Mouse (Mus musculus) kidney, embryonic 15.5 days (tissue): Measurements from ENCODE around the gene Hibadh. TPM values are rescaled to one million over a fixed set of nuclear protein-coding genes. Genes with fewer than 3 reads are reported as not detected.
"Not testable (repeated sequence)": the region's sequence is repeated elsewhere in the genome, so short reads cannot be mapped to it uniquely, and the experiment has no call there.

Source experiments
- ATAC-seq: fragments of 200-750 bp; cut with Nextera tagmentation; replicated peaks from 2 replicates; pipeline ENCODE4 v1.8.0; 2017; ENCODE audit warnings: moderate TSS enrichment; ENCODE audit not compliant: low FRiP score
- H3K27ac ChIP-seq: fragments of 300-500 bp; sonication (generic); 2 replicates; pipeline ENCODE4 v1.5.1; 2015; ENCODE audit warnings: mild to moderate bottlenecking, inconsistent platforms
- H3K27me3 ChIP-seq: fragments of 300-500 bp; sonication (generic); 2 replicates; pipeline ENCODE4 v1.6.1; 2015; ENCODE audit warnings: inconsistent platforms
- H3K36me3 ChIP-seq: fragments of 300-500 bp; sonication (generic); 2 replicates; pipeline ENCODE4 v1.6.1; 2015; ENCODE audit warnings: inconsistent platforms
- H3K4me1 ChIP-seq: fragments of 300-500 bp; sonication (generic); 2 replicates; pipeline ENCODE4 v1.6.1; 2015; ENCODE audit warnings: inconsistent platforms
- H3K4me2 ChIP-seq: fragments of 300-500 bp; sonication (generic); 2 replicates; pipeline ENCODE4 v1.6.1; 2015; ENCODE audit warnings: moderate library complexity, mild to moderate bottlenecking, inconsistent platforms
- H3K4me3 ChIP-seq: fragments of 300-500 bp; sonication (generic); replicated peaks from 2 replicates; pipeline ENCODE4 v1.5.1; 2015; ENCODE audit warnings: mild to moderate bottlenecking, inconsistent platforms
- H3K9ac ChIP-seq: fragments of 300-500 bp; sonication (generic); 2 replicates; pipeline ENCODE4 v1.6.1; 2015; ENCODE audit warnings: mild to moderate bottlenecking, inconsistent platforms
- H3K9me3 ChIP-seq: fragments of 300-500 bp; sonication (generic); replicated peaks from 2 replicates; pipeline ENCODE4 v1.6.1; 2016; ENCODE audit warnings: inconsistent platforms
- WGBS: fragments of 180-500 bp; shearing (Covaris S2); methylation state at CpG from one replicate; pipeline ENCODE4 v1.1.7; 2015; ENCODE audit warnings: mixed read lengths; 5-methylcytosine and 5-hydroxymethylcytosine counted together
- polyA plus RNA-seq: library from polyadenylated mRNA; unstranded; fragments of >200 nt; fragmentation: Nextera tagmentation; extraction: Ambion mirVana; gene quantifications from 2 replicates; pipeline ENCODE4 v1.2.1, GENCODE M21; 2015

The Hibadh gene
- polyA plus RNA-seq = 132 and 133 TPM in 2 replicates

DNA sequence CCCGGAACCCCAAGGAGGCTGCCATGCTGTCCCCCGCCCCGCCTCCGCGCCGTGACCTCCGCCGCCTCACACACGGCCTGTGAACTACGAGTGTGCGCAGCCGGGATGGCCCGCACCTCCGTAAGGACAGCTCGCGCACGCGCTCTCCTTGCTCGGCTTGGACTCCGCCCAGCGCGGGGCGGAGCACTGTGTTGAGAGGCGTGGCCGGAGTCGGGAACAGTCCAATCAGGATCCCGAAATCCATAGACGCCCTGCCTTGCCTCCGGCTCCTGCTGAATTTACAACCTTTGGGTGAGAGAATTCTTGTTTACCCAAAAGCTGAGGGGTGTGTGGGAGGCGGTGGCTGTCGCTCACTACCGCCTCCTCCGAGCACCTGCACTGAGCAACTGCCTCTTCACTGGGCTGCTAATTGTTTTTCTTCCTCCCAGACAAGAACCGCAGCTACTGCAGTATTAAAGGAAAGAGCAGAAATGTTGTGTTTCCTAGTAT lies at the start of gene Hibadh:
Hibadh (minus strand) TSS at position 166 of the 489 bp plus-strand sequence.
- Histone ChIP-seq H3K9me3 (no peaks in the 10 kb centered on the region), H3K4me3 (peak within 1 kb of the TSS; percentile 86), H3K27ac (peak within 1 kb of the TSS; percentile 87), H3K36me3 (no peaks in the 10 kb centered on the region), H3K4me1 (peaks cover 11% of the 10 kb centered on the region), H3K9ac (peak within 1 kb of the TSS; percentile 76), H3K4me2 (peak within 1 kb of the TSS; percentile 75), H3K27me3 (peaks cover 4% of the 10 kb centered on the region; the same call in 1 of the 2 replicates)
- 1% methylated on average over 34 of the region's 34 CpGs for WGBS
- peak; percentile 99 for ATAC-seq

DNA sequence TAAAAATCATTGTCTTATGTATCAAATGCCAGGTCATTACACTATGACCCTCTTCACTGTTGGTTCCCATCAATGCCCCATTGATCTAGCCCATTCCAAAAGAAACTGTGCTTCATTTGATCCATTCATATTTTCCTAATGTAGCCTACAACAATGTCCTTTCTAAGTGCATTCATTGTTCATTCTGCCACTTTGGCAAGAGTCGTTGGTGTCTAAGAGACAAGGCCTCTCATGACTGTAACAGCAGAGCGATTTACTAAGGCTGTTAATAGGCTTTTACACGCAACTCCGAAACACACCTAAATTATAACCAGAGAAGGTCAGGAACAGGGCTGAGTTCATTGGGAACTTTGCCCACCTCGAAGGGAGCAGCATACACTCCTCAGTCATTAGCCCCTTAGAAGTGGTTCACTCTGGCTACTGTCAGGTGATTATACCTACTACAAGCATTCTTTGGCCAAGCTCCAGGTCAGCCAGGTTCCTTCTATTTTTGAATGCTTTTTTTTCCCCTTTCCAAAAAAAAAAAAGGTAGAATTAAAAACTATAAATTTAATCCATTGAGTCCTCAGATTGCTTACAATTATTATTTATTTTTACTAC lies 46.8 kb upstream of the Hibadh start:
- H3K36me3 ChIP-seq = no peaks in the 10 kb centered on the region
- H3K4me3 ChIP-seq = no peak overlapping the region
- no peak overlapping the region for H3K9ac ChIP-seq
- WGBS = 73% methylated on average over 5 of the region's 5 CpGs
- H3K27me3 ChIP-seq = no peaks in the 10 kb centered on the region
- no peak for ATAC-seq
- H3K9me3 ChIP-seq = no peaks in the 10 kb centered on the region
- no peaks in the 10 kb centered on the region for H3K4me1 ChIP-seq
- H3K4me2 ChIP-seq = no peak overlapping the region
- no peak overlapping the region for H3K27ac ChIP-seq

DNA sequence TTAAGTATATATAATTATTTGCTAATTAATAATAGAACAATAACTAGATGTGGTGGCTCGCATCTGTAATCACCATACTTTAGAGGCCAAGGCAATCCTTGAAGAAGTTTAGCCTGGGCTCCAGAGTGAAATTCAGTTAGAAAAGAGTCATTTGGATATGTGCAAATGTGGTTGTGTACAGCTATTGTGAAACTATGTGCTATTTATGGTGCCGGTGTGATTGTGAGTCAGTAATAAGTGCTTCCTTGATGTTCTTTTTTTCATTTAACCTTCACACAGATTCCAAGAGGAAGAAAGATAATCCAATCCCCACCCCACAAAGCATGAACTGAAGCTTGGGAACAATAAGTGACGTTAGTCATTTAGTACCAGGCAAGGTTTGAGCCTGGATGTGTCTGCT lies 42.4 kb upstream of the Hibadh start:
- Histone ChIP-seq H3K4me2 (no peak overlapping the region), H3K9ac (no peak overlapping the region), H3K27me3 (no peaks in the 10 kb centered on the region), H3K27ac (no peak overlapping the region), H3K4me1 (peaks cover 13% of the 10 kb centered on the region), H3K4me3 (no peak overlapping the region), H3K9me3 (no peaks in the 10 kb centered on the region), H3K36me3 (no peaks in the 10 kb centered on the region)
- no peak for ATAC-seq
- 91% methylated on average over 3 of the region's 3 CpGs for WGBS

DNA sequence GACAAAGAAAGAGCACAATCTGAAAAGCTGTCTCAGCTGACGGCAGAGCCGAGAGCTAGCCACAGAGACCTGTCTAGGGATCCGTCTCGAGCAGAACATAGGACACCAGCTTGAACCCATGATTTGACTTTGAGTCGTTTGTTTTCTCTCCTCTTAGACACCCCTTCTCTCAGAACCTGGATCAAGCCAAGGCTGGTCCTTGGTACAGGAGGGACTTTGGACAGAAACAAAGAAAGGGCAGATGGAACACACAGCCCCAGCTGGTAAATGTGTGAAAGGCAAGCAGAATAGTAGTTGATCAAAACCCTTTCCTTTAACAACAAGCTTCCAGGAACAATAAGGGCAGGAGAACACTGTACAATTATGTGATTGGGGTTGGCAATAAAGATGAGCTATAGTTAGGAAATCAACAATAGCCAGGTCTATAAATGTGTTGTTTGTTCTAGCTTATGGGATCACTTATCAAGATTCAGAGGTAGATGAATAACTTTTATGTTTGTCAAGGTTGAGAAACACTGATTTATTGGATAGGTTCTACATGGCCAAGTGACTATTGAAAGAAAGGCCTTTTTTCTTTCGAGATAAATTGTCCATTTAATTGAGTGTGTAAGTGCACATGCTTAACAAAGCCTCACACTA lies 41.8 kb upstream of the Hibadh start:
- Histone ChIP-seq H3K27ac (no peak overlapping the region), H3K4me1 (peaks cover 13% of the 10 kb centered on the region), H3K9me3 (no peaks in the 10 kb centered on the region), H3K4me2 (no peak overlapping the region), H3K36me3 (no peaks in the 10 kb centered on the region), H3K9ac (no peak overlapping the region), H3K27me3 (no peaks in the 10 kb centered on the region), H3K4me3 (no peak overlapping the region)
- WGBS = 74% methylated on average over 6 of the region's 6 CpGs
- no peak for ATAC-seq

DNA sequence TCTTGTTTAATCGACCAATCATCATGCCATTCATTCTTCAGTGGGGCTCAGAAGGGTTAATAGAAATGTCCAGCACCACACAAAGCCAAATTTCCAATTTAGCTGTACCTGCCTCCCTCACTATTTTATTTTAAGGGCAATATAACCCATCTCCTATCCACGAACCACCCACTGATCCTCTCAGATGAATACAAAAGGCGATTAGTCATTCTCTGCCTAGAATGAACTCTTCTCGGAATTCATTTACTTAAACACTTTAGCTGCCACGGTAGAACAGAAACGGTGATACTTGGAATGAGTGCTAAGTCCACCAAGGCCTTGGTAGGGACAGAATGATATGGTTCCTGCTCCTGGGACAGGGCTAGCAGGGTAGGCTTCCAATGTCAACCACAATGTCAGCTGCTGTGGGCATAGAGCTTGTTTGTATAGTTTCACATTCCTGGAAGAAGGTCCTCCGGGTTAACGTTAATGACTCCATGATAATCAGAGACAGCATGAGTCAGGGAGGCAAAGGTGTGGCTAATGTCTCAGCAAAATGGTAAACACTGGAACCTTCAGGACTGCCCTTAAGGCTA lies 40.4 kb upstream of the Hibadh start:
- WGBS = 42% methylated on average over 8 of the region's 8 CpGs
- Histone ChIP-seq H3K9me3 (no peaks in the 10 kb centered on the region), H3K27ac (no peak overlapping the region), H3K36me3 (no peaks in the 10 kb centered on the region), H3K9ac (no peak overlapping the region), H3K4me2 (no peak overlapping the region), H3K27me3 (no peaks in the 10 kb centered on the region), H3K4me3 (no peak overlapping the region), H3K4me1 (peaks cover 15% of the 10 kb centered on the region)
- ATAC-seq = no peak

DNA sequence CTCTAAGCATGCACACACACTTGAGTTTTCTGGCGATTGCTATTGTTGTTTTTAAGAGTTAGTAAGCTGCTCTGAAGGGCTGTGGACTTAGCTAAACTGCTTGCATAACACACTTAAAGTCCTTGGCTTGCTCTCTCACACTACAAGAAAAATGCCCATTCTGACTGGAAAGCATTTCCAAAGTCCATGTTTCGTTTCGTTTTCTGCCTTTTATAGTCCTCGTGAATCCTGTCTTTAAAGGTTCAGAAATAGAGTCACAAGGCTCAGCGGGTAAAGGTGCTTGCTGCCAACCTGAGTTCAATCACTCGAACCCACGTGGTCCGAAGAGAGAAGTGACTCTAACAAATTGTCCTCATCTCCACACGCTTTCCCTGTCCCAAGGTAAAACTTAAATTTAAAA lies 39.4 kb upstream of the Hibadh start:
- 76% methylated on average over 9 of the region's 9 CpGs for WGBS
- no peak for ATAC-seq
- no peak overlapping the region for H3K4me3 ChIP-seq
- H3K9ac ChIP-seq = no peak overlapping the region
- H3K27me3 ChIP-seq = no peaks in the 10 kb centered on the region
- no peaks in the 10 kb centered on the region for H3K9me3 ChIP-seq
- H3K4me1 ChIP-seq = peaks cover 22% of the 10 kb centered on the region
- H3K27ac ChIP-seq = no peak overlapping the region
- H3K4me2 ChIP-seq = no peak overlapping the region
- H3K36me3 ChIP-seq = no peaks in the 10 kb centered on the region

DNA sequence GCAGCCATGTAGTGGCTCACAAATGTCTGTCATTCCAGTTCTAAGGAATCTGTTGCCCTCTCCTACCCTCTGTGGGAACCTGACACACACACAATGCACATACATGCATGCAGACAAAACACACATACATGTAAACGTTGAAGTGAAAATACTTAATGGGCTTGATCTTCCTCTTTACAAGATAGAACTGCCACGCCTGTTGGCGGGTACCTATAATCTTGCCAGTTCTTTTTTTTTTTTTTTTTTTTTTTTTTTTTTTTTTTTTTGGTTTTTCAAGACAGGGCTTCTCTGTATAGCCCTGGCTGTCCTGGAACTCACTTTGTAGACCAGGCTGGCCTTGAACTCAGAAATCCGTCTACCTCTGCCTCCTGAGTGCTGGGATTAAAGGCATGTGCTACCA lies 37.3 kb upstream of the Hibadh start:
- H3K9ac ChIP-seq, H3K27me3 ChIP-seq, H3K4me2 ChIP-seq, H3K4me3 ChIP-seq, H3K9me3 ChIP-seq, ATAC-seq, H3K36me3 ChIP-seq, H3K27ac ChIP-seq: not testable (repeated sequence)
- 86% methylated on average over 4 of the region's 4 CpGs for WGBS
- peaks cover 28% of the 10 kb centered on the region for H3K4me1 ChIP-seq

DNA sequence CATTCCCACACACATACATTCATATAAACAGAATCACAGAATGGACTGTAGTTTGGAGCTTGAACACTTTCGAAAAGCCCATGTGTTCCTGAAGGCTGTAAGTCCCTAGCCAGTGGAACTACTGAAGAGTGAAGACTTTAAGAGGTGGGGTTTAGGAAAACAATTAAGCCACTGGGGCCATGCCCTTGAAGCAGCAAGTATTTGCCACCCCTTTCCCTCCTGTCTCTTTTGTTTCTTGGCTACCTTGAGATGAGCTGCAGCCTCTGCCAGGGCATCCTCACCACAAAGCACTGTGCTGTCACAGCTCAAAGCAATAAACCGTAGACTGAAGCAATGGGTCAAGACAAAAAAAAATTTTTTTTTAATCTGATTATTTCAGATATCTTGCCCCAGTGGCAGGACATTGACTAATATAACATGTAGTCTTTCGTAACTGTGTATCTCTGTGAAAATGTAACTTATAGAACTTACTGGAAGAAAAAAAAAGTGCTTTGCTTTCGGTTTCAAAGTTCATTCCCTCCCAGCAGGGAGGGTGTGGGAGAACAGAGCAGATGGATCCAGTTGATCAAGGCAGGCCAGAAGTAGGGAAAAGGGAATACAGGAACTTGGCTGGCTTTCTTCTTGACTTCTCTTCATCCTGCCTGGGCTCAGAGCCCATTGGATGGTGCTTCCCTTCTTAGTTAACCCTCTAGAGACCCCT lies 35.2 kb upstream of the Hibadh start:
- Histone ChIP-seq H3K27ac (peak overlapping the region; percentile 67), H3K36me3 (no peaks in the 10 kb centered on the region), H3K4me3 (no peak overlapping the region), H3K27me3 (no peaks in the 10 kb centered on the region), H3K9ac (no peak overlapping the region), H3K9me3 (no peaks in the 10 kb centered on the region), H3K4me1 (peaks cover 22% of the 10 kb centered on the region), H3K4me2 (no peak overlapping the region)
- ATAC-seq = no peak
- 51% methylated on average over 4 of the region's 4 CpGs for WGBS

DNA sequence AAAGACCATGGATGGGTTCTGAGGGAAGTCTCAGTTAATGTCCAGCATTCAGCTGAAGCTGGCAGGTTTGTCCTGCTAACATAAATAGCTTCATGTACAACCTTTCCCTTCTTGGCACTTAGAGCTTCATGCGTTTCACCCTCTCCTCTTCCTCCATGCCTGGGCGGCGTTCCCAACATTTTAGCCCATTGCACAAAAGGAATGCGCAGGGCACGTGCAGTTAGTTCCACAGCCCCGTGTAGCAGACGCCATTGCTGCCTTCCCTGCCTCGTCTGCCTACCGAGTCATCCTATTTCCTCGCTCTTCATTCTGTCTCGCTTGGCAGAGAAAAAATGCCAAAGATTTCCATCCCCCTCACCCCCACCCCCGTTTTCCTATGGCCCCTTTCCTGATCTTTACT lies 34.4 kb upstream of the Hibadh start:
- no peak for ATAC-seq
- no peak overlapping the region for H3K27ac ChIP-seq
- no peaks in the 10 kb centered on the region for H3K27me3 ChIP-seq
- H3K36me3 ChIP-seq = no peaks in the 10 kb centered on the region
- no peak overlapping the region for H3K4me2 ChIP-seq
- no peaks in the 10 kb centered on the region for H3K9me3 ChIP-seq
- H3K4me1 ChIP-seq = peaks cover 16% of the 10 kb centered on the region
- WGBS = 59% methylated on average over 12 of the region's 12 CpGs
- H3K4me3 ChIP-seq = no peak overlapping the region
- H3K9ac ChIP-seq = no peak overlapping the region

DNA sequence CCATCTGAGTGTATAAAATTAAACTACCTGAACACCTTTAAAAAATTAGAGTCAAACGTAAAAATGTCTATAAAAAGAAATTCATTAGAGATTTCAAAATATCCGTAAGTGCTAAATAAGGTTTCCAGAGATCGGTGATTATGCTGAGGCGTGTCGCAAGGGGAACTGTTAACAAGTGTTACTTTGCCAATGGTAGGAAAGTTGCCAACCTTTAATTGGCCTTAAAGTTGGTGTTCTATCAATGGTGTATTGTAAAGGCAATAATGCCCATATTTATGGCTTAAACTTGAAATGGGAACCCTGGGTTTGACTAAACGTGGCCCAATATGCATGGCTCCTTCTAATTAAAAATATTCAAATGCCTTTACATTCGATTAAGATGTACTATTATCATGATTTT lies 33.5 kb upstream of the Hibadh start:
- 89% methylated on average over 7 of the region's 7 CpGs for WGBS
- Histone ChIP-seq H3K36me3 (no peaks in the 10 kb centered on the region), H3K4me2 (no peak overlapping the region), H3K9ac (no peak overlapping the region), H3K4me1 (peaks cover 16% of the 10 kb centered on the region), H3K4me3 (no peak overlapping the region), H3K9me3 (no peaks in the 10 kb centered on the region), H3K27ac (no peak overlapping the region), H3K27me3 (no peaks in the 10 kb centered on the region)
- no peak for ATAC-seq

DNA sequence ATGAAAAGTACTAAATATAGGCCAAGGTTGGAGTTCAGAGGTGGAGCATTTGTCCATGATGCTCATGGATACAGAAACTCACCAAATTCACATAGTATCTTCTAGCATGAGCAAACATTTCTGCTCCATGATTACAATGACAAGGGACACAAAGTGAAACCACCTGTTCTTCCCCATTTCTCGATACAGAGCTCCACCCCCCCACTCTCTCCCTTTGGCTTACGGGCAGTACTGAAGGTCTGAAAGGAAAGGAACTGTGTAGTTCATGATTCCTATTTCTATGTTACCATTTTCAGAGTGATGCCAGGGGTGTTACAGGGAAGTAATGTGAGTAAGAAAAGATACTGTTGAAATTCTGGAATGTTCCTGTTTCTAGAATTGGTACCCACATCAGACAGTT lies 32.4 kb upstream of the Hibadh start:
- H3K27ac ChIP-seq = no peak overlapping the region
- 61% methylated on average over 2 of the region's 2 CpGs for WGBS
- no peaks in the 10 kb centered on the region for H3K36me3 ChIP-seq
- ATAC-seq = no peak
- H3K4me3 ChIP-seq = no peak overlapping the region
- peaks cover 16% of the 10 kb centered on the region for H3K4me1 ChIP-seq
- H3K4me2 ChIP-seq = no peak overlapping the region
- H3K9me3 ChIP-seq = no peaks in the 10 kb centered on the region
- H3K27me3 ChIP-seq = no peaks in the 10 kb centered on the region
- no peak overlapping the region for H3K9ac ChIP-seq

DNA sequence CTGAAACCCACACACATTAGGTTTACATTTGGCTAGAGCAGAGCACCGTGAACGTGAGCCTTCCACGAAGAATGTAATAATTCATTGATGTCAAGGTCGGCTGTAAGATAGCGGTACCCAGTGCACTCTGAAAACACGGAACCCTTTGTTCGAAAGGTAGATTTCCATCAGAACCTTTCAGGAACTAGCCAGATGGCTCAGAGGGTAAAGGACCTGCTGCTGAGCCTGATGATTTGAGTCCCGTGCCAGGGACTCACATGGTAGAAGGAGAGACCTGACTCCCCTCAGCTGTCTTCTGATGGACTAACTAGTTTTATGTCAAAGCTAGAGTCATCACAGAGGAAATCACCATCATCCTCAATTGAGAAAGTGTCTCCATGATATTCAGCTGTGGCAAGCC lies 31.6 kb upstream of the Hibadh start:
- no peak for ATAC-seq
- Histone ChIP-seq H3K27ac (no peak overlapping the region), H3K4me1 (peaks cover 16% of the 10 kb centered on the region), H3K4me2 (no peak overlapping the region), H3K4me3 (no peak overlapping the region), H3K36me3 (no peaks in the 10 kb centered on the region), H3K9me3 (no peaks in the 10 kb centered on the region), H3K9ac (no peak overlapping the region), H3K27me3 (no peaks in the 10 kb centered on the region)
- 26% methylated on average over 8 of the region's 8 CpGs for WGBS
